Mouse (Mus musculus): Measurements from ENCODE around the gene Gramd4.
"Not testable (repeated sequence)": the region's sequence is repeated elsewhere in the genome, so short reads cannot be mapped to it uniquely, and the experiment has no call there.

Gene Gramd4

DNA sequence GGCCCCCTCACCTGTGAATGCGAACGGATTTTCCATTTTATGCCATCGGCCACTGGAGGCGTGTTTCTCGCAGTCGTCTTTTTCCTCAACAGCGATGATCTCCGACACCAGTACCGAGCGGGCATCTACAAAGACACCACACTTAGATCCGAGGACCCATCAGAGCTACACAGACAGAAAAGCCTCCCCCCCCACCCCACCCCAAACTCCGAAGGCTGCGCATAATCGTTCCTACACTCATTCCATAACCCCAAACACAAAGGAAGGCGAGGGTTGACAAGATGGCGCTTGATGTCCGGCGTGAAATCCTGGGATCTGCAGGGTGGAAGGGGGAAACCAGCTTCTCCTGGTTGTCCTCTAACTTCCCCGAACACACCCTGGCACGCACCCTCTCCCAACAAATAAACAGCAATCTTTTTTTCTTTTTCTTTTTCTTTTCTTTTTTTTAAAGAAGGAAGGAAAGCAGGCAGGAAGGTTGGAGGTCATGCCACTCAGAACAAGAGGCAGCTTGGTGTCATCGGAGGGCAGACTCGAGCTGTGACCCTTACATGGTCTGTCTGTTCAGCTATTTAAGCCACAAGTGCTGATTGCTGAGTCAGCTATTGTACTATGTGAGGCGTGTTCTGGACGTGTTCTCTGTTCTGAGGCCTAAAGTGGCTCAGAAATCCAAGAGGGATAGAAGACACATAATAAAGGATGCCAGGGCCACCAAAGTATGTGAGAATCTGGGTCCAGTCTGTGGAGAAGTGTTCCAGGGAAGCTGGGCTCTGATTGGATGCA, 108.5 kb downstream of the Gramd4 start:
- DNase-seq (ENCODE audit: low spot score) = no peak

DNA sequence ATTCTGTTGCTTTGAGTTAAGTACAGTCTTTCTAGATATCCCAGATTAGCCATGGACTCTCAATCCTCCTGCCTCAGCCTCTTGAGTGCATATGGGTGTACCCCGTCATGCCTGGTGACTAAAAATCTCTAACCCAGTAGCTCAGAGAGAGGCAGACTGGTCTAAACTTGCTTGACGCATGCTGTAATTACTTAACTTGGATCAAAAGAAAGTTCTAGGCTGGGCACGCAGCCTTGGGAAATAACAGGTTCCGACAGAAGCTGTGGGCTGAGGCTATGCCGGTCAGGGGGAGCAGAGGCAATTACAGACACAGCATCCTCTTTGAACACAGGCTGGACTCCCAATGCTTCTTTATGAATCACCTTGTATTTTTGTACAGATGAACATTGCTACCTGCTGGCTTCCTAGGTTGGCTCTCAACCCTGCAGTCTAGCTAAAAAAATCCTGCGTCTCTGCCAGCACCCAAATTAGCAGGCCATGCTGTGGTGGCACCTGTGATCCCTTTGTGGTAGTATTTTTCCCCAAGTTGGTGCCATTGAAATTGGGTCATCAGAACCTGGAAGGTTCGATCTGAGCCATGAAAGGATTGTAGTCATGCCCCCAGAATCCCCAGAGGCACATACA, 109.6 kb downstream of the Gramd4 start:
- no peak for DNase-seq (ENCODE audit: low spot score)

GRCm38 (mm10) chr15:86167787-86168504, 110.5 kb downstream of the Gramd4 start:
- DNase-seq (ENCODE audit: low spot score) = no peak

DNA sequence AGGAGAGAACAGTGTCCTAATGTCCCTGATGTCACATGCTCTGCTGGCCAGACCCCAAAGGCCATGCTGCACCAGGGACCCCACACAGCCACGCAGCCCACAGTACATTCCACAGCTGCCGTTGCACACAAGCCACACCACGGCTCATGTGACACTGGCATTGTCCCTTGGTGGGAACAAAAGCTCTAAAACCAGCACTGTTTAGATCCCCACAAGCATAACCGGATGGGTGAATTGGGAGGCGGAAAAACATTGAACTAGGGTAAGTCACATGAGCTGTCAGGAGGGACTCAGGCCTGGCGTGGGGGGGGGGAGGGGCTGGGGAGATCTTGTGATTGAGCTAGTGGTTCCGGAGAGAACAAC, 111.0 kb downstream of the Gramd4 start:
- no peak for DNase-seq (ENCODE audit: low spot score)

DNA sequence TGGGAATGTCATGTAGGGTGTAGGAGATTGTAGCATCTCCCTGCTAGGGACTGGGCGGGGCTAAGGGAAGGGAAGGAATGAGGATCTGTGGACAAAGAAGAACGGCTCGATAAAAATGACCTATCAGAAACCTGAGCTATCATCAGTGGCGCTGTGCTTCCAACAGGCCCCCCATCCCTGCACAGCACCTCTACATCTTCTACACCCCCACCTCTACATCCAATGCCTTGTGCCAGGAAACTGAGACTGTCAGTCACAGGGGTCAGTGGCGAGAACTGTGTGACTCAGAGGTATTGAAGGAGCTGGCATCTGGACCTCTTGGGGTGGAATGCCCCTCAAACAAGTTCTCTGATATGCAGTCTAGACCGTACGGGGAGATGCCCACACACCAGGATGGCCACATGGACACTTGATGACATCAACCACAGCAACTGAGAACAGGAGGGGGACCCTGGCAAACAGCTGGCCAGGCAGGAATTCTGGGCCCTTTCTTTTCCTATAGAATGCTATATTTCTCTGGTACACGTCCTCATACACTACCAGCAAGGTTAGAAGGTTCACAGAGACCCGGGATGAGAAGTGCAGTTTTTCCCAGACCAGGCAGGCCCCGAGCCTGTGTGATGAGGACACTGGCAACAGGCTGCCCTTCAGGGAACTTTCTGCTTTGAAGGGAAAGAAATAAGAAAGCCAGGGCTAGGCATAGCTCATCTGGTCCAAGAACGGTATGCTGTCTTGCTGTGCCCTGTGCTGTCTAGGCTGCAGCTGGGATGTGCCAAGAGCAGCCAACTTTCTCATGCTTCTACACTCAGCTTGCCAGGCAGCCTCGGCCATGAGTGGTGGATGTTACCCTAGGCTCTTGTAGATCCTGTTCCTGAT, 111.7 kb downstream of the Gramd4 start:
- no peak for DNase-seq (ENCODE audit: low spot score)

- DNase-seq (ENCODE audit: low spot score) = no peak
Measured at GRCm38 (mm10) chr15:86169817-86170110, 112.3 kb downstream of the Gramd4 start.

DNA sequence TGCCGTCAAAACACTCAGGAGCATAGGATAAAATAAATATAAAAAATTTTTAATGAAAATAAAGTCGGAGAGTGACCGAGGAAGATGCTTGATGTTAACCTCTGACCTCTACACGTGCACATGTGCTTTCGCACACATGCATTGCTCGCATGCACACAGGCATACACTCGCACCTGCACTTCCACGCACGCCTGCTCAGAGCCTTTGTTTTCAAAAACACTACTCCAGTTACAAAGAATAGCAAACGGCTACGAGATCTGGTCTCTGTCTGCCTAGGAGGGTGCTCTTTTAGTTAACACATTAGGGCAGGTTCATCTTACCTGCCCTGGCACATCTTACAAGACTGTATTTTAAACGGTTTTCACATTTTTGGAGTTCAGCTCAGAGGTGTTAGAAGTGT, 113.8 kb downstream of the Gramd4 start:
- DNase-seq (ENCODE audit: low spot score) = no peak

GRCm38 (mm10) chr15:86172124-86172523, 114.6 kb downstream of the Gramd4 start:
- no peak for DNase-seq (ENCODE audit: low spot score)

DNA sequence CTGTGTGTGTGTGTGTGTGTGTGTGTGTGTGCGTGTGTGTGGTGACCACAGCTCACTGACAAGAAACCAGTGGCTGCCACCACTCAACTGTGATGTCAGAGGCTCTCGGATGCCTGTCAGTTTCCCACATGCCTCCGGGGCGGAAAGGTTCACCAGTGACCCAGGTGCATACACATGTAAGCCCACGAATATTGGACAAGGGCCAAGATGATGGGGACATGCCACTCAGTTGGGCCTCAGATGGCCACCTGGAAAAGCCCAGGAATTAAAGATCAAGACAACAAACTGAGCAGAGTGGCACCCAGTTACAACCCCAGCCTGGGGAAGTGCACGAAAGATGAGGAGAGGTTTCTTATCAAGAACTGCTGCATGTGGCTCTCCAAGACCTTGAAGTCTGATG, 115.0 kb downstream of the Gramd4 start:
- DNase-seq (ENCODE audit: low spot score) = no peak

DNA sequence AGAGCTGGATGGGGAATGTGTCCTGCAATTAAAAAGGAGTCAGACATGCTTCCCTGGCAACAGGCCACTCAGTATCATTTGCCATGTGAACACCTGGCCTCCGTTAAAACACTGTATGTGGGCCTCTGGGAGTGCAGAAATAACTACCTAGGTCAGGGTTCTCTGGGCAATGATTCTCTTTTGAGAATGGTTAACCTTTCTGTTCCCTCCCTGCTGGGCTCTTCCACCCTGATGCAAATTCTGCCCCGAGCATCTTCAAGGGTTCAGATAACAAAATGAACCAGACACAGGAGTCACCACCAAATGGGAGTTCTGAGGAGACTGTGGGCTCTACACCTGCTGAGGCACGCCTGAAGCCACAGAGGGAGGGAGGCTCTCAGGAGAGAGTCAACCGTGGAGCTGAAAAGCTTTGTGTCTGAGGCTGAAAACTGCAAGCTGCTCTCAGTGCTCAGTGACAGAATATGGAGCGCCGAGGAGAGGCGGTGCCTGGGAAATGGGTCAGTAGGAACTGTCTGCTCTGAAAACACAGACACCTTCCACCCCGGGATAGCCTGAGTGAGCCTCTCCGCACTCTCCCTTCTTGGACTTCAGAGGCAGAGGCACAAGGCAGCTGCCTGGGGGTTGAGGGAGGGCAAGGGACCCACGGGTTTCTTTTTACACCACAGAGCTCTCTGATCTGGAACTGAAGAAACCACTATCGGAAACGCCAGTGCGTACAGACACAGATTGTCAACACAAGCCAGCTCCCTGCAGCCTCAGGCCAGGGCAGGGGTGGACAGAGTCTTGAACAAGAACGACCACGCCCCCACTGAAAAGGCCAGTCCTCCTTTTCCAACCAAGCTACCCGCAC, 115.9 kb downstream of the Gramd4 start:
- no peak for DNase-seq (ENCODE audit: low spot score)

DNA sequence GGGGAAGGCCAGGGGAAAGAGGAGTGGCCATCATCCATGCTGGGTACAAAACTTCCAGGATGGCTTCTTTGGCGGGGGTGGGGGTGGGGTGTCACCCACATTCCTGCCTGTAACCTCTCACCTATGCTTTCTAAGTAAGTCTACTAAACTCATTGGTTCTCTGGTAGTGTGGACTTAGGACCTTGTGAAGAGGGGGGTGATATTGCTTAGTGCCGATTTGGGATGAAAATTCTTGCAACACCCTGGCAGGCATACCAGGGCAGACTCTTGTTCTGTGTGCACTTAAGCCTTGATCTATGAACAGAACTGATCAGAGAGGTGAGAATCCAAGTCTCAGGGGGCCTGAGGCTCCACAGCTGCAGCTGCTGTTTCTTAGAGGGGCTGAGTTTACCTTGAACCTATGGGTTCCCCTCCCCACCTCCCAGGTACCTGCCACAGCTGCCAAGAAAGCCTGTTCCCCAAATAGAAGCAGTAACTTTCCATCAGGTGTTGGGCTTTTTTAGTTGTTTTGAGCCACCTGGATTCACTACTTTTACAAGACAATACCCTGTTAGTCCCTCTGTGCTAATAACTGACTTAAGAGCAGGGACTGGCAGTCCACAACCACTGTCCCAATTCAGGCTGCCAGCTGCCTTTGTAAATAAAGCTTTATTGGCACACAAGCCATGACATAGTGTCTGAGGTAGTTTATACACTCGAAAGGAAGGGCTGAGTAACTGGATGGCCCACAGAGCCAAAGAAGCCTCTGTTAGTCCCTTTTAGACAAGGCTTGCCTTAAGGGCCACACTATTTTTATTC, 118.0 kb downstream of the Gramd4 start:
- no peak for DNase-seq (ENCODE audit: low spot score)

GRCm38 (mm10) chr15:86176166-86176565, 118.7 kb downstream of the Gramd4 start:
- DNase-seq (ENCODE audit: low spot score) = no peak

DNA sequence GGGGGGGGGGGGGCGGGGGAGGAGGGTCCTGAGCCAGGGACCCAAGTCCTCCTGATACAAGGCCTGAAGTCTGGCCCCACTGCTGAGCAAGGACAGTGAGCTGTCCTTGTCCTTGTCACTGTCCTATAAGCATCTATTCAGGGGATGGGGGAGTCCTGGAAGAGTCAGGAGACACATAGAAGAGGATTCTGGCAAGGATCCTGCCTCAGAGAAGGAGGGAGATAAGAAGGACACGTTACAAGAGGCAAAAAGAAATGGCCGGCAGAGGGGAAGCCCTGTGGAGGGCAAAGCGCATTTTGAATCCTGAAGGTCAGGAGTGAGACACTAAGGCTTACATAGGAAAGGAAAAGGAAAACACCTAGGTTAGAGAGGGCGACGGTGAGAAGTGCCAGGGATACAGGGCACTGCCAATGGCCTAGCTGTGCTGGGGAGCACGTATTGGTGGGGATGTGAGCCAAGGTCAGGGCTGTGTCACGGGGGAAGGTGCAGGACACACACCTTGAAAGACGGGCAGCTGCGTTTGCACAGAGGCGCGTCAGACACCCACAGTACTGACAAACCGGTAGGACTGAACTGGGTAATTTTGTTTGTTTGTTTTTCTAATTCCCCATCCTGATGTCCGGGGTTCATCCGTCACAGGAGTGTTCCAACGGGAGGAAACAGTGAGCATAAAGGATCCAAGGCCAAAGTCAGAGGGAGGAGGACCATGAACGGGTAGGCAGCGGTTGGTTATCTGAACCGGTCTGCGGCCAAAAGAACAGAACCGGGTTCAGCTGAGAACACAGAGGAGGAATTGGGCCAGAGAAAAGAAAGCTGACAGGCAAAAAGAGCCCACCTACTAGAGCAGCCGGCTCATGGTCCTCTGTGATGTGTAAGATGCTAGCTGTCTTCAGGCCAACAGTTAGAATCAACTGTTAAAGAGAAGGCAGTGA, 119.5 kb downstream of the Gramd4 start:
- DNase-seq (ENCODE audit: low spot score) = no peak

DNA sequence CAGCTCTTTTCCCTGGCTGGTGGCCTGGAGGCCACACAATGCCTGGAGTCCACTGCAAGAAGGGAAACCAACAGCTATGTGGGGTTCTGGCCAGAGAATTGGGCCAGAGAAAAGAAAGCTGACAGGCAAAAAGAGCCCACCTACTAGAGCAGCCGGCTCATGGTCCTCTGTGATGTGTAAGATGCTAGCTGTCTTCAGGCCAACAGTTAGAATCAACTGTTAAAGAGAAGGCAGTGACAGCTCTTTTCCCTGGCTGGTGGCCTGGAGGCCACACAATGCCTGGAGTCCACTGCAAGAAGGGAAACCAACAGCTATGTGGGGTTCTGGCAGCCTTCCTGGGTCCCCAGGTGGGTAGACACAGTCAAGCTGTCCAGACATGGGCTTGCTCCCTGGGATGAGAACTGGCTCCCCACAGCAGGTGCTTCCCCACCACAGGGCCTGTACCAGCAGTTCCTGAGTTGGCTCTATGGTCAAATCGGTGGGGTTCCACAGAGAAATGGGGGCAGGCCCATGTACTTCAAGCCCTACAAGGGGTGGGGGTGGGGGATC, 120.3 kb downstream of the Gramd4 start:
- not testable (repeated sequence) for DNase-seq (ENCODE audit: low spot score)

DNA sequence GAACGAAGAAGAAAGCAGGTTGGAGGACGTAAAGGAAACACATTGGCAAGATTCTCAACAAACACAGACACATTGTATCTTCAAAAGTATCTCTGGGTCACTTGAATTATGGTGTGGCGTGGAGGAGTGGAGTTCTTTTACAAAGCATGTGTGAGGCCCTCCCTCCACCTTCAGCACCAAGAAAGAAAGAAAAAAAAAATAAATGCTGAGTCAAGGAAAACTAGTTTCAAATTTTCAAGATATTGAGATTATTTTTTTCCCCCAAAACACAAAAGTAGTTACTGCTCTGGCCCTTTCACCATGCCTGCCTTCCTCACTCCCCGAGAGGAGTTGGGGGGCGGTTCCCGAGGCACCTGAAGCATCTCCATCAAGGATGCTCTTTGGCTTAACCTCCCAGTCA, 121.1 kb downstream of the Gramd4 start:
- DNase-seq (ENCODE audit: low spot score) = no peak

DNA sequence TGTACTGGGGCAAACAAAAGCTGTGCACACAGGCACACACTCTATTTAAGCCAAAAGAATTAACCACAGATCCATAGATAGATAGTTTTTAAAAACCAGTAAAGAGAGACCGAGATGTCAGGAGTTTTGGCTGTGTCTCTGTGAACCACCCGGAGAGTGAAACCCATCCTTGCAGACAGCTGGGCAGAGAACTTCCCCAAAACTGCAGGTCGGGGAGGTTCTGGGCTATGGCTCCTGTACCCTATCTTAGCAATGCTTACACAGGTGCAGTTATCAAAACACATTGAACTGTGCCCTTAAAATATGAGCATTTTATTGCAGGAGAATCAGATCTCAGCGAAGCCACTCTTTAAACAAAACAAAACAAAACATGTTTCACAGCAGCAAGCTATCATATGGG, 122.9 kb downstream of the Gramd4 start:
- no peak for DNase-seq (ENCODE audit: low spot score)

DNA sequence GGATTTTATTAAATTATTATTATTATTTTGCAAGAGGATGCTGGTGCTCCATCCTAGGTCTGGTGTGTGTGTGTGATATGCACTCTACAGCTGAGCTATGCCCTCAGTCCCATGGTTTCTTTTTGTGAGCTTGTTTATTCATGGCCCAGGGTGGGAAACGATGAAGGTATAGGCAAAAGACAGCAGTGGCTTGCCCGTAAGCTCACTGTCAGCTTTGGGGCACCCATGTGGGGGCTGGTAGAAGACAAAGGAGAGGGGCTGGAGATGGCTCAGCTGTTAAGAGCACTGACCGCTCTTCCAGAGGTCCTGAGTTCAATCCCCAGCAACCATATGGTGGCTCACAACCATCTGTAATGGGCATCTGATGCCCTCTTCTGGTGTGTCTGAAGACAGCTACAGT, 123.8 kb downstream of the Gramd4 start:
- DNase-seq (ENCODE audit: low spot score) = not testable (repeated sequence)

GRCm38 (mm10) chr15:86181941-86182439, 124.5 kb downstream of the Gramd4 start:
- DNase-seq (ENCODE audit: low spot score) = no peak

DNA sequence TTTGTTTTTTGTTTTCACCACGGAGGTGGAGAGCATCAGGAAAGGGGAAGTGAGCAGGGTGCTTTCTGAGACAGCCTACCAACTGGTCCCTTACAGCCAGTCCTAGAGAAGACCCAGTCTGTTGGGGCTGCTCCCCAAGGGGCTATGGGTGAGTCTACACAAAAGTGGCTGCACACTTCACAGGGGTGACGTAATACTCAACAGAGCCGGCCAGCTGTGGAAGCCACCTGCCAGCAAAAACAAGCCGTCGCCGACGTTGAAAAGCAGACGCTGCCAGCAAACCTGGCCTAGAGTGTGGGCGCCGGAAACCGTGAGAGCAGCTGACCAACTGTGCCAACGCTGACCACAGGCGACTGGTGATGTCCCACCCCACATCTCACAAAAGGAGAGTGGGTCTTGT, 125.2 kb downstream of the Gramd4 start:
- DNase-seq (ENCODE audit: low spot score) = no peak

All from embryo, embryonic 10.5 days (tissue).